Mouse (Mus musculus) neural tube, embryonic 11.5 days (tissue): Measurements from ENCODE around the gene Gbp2b. TPM values are rescaled to one million over a fixed set of nuclear protein-coding genes. Genes with fewer than 3 reads are reported as not detected.
"Not testable (repeated sequence)": the region's sequence is repeated elsewhere in the genome, so short reads cannot be mapped to it uniquely, and the experiment has no call there.

Source experiments
- ATAC-seq: fragments of 200-750 bp; cut with Nextera tagmentation; 2 replicates; pipeline ENCODE4 v1.8.0; 2017; ENCODE audit warnings: moderate number of reproducible peaks, mild to moderate bottlenecking, moderate TSS enrichment, moderate library complexity; ENCODE audit not compliant: insufficient read depth, low FRiP score, low TSS enrichment
- DNase-seq: peaks from one replicate; pipeline ENCODE4 v3.0.0-alpha.2; 2015; ENCODE audit warnings: low spot score
- H3K27ac ChIP-seq: fragments of 300-500 bp; sonication (generic); 2 replicates; pipeline ENCODE4 v1.5.1; 2014; ENCODE audit warnings: low read depth, mild to moderate bottlenecking, low read length
- H3K27me3 ChIP-seq: fragments of 300-500 bp; sonication (generic); 2 replicates; pipeline ENCODE4 v1.6.1; 2014; ENCODE audit warnings: mild to moderate bottlenecking, low read length, mixed read lengths; ENCODE audit not compliant: control insufficient read depth, insufficient read depth
- H3K36me3 ChIP-seq: fragments of 300-500 bp; sonication (generic); 2 replicates; pipeline ENCODE4 v1.6.1; 2014; ENCODE audit warnings: mild to moderate bottlenecking, low read length, moderate library complexity, mixed read lengths; ENCODE audit not compliant: control insufficient read depth, insufficient read depth
- H3K4me1 ChIP-seq: fragments of 300-500 bp; sonication (generic); 2 replicates; pipeline ENCODE4 v1.6.1; 2014; ENCODE audit warnings: low read length, mixed read lengths; ENCODE audit not compliant: control insufficient read depth, insufficient read depth
- H3K4me2 ChIP-seq: fragments of 300-500 bp; sonication (generic); 2 replicates; pipeline ENCODE4 v1.6.1; 2014; ENCODE audit warnings: low read depth, mild to moderate bottlenecking, moderate library complexity
- H3K4me3 ChIP-seq: fragments of 300-500 bp; sonication (generic); 2 replicates; pipeline ENCODE4 v1.5.1; 2014; ENCODE audit warnings: low read depth, low read length
- H3K9ac ChIP-seq: fragments of 300-500 bp; sonication (generic); 2 replicates; pipeline ENCODE4 v1.6.1; 2014; ENCODE audit warnings: mild to moderate bottlenecking, low read length
- H3K9me3 ChIP-seq: fragments of 300-500 bp; sonication (generic); 2 replicates; pipeline ENCODE4 v1.6.1; 2016; ENCODE audit warnings: low read length; ENCODE audit not compliant: control insufficient read depth
- WGBS: fragments of 180-500 bp; shearing (Covaris S2); extraction: QIAGEN DNeasy Blood & Tissue Kit; methylation state at CpG from one replicate; pipeline ENCODE4 v1.1.7; 2014; 5-methylcytosine and 5-hydroxymethylcytosine counted together
- polyA plus RNA-seq: library from polyadenylated mRNA; unstranded; fragments of >200 nt; fragmentation: Nextera tagmentation; extraction: Ambion mirVana; gene quantifications from 2 replicates; pipeline ENCODE4 v1.2.1, GENCODE M21; 2014

Gene Gbp2b
- polyA plus RNA-seq, 1 experiment from 2014 or later = not detected

DNA sequence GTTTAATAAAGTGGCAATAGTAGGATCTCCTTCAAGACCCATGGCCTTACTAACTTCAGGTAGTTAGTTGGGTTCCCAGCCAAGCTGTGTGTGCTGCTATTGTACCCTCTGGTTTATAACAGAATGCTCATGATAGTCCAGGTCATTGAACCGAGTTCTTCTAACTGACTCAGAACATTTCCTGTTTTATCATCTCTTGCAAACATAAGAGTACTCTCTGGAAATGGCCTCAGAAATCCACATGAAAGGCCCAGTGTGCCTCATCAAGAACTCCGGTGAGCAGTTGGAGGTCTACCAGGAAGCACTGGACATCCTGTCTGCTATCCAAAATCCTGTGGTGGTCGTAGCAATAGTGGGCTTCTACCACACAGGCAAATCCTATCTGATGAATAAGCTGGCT, 3.3 kb downstream of the Gbp2b start:
- no peaks in the 10 kb centered on the region for H3K36me3 ChIP-seq
- no peak overlapping the region for H3K9ac ChIP-seq
- H3K27ac ChIP-seq = no peak overlapping the region
- DNase-seq (no peak), ATAC-seq (no peak)
- no peaks in the 10 kb centered on the region for H3K4me1 ChIP-seq
- H3K9me3 ChIP-seq = no peaks in the 10 kb centered on the region
- WGBS = 80% methylated on average over 3 of the region's 3 CpGs
- no peak overlapping the region for H3K4me2 ChIP-seq
- no peaks in the 10 kb centered on the region for H3K27me3 ChIP-seq
- H3K4me3 ChIP-seq = no peak overlapping the region

DNA sequence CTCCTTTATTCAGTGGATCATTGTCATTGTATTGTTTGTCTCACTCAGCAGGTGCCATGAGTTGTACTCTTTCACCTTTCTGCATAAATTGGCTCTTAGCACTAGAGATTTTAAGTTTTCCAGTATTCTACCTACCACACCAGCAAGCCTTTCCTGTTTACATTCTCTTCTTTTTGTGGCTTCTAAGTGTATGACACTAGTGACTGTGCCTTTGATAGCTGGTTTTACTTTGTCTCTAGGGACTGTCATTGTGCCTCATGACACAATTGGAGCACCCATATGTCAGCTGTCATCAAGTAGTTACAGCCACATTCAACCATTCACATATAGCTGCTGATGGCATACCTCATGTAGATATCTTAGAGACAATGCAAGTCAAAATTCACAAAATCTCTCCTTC, 7.0 kb downstream of the Gbp2b start:
- no peak for DNase-seq
- H3K4me3 ChIP-seq = no peak overlapping the region
- no peak for ATAC-seq
- no peaks in the 10 kb centered on the region for H3K9me3 ChIP-seq
- no peaks in the 10 kb centered on the region for H3K36me3 ChIP-seq
- H3K9ac ChIP-seq = no peak overlapping the region
- no peak overlapping the region for H3K4me2 ChIP-seq
- H3K27ac ChIP-seq = no peak overlapping the region
- no peaks in the 10 kb centered on the region for H3K27me3 ChIP-seq
- H3K4me1 ChIP-seq = no peaks in the 10 kb centered on the region

DNA sequence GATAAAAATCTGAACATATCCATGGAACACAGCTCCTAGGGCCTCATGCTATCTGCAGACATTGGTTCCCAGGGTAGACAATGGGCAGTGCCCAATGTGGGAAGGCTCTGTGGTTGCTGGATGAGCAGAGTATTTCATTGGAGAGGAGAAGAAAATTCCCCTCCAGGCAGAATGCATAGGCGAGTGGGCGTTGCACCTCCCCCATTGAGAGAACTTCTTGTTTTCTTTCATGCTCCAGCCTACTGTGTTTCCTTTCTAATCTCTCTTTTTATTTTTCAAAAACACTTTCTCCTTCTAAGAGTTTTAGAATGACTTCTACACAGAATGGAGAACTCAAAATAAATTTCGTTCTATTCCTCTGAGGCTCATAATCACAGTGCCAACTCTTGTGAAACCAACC, 24.0 kb downstream of the Gbp2b start:
- no peak for DNase-seq
- no peak for ATAC-seq
- no peak overlapping the region for H3K9ac ChIP-seq
- no peaks in the 10 kb centered on the region for H3K4me1 ChIP-seq
- WGBS = 90% methylated on average over 3 of the region's 3 CpGs
- H3K4me2 ChIP-seq = no peak overlapping the region
- no peaks in the 10 kb centered on the region for H3K9me3 ChIP-seq
- H3K27me3 ChIP-seq = no peaks in the 10 kb centered on the region
- no peak overlapping the region for H3K4me3 ChIP-seq
- H3K36me3 ChIP-seq = no peaks in the 10 kb centered on the region
- H3K27ac ChIP-seq = no peak overlapping the region

DNA sequence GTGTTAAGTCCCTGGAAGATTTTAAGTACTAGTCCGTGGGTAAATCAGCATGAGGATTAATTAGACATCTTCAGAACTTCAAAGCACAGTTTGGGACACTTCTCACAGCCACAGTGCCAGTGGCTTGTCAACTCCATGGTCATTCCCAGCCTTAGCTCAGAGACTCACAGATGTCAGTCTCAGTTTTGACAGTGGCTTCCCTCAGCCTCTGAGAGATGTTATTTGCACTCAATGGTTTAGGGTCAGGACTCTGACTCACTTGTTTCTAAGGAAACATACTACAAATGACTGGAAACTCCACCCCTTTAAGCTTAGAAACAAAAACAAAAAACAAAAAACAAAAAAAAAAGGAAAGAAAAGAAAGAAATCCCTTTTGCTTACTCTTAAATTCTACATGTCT, 25.0 kb downstream of the Gbp2b start:
- no peaks in the 10 kb centered on the region for H3K36me3 ChIP-seq
- DNase-seq (no peak), ATAC-seq (no peak)
- no peak overlapping the region for H3K4me2 ChIP-seq
- no peak overlapping the region for H3K27ac ChIP-seq
- no peaks in the 10 kb centered on the region for H3K9me3 ChIP-seq
- H3K9ac ChIP-seq = no peak overlapping the region
- H3K4me1 ChIP-seq = no peaks in the 10 kb centered on the region
- H3K4me3 ChIP-seq = no peak overlapping the region
- WGBS = 59% methylated on average over 1 of the region's 1 CpGs
- no peaks in the 10 kb centered on the region for H3K27me3 ChIP-seq

DNA sequence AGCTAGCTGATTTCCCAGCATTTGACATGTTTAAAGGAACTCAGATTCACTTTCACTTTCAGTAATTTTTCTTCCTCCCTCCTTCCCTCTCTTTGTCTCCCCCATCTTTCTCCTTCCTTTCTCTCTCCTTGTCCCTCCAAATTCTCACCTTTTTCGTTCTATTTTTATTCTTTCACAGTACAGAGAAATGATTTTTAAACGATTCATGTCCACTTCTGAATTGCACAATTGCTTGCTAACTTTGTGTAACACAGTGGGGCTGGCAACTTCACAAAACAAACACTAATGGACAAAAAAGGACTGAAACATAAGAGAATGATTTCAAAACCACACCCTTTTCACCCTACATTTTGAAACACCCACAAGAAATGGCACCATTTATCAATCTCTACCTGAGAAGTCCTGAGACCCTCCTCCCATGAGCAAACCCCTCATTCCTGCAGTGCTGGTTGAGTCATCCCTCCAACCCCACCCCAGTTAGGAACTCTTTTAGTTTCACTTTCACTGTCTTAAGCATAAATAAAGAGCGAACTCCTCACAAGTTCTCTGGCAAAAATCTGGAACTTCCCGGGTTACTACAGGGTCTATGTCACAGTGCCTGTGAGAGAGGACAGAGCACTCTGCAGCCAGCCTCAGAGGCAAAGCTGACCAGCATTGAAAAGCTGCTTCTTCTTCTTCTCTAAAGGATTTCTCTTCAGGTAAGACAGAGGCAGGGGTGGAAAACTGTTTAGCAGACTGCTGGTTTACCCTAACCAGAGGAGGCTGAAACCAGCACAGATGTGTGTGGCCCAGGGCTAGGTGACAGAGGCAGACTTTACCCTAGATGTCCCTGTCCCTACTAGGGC, 25.7 kb downstream of the Gbp2b start, which contains the start of gene Gbp2:
Gbp2 (plus strand) TSS at position 492 of the 845 bp plus-strand sequence.
- H3K4me3 ChIP-seq = no peak within 1 kb of the TSS
- WGBS = 81% methylated on average over 4 of the region's 4 CpGs

DNA sequence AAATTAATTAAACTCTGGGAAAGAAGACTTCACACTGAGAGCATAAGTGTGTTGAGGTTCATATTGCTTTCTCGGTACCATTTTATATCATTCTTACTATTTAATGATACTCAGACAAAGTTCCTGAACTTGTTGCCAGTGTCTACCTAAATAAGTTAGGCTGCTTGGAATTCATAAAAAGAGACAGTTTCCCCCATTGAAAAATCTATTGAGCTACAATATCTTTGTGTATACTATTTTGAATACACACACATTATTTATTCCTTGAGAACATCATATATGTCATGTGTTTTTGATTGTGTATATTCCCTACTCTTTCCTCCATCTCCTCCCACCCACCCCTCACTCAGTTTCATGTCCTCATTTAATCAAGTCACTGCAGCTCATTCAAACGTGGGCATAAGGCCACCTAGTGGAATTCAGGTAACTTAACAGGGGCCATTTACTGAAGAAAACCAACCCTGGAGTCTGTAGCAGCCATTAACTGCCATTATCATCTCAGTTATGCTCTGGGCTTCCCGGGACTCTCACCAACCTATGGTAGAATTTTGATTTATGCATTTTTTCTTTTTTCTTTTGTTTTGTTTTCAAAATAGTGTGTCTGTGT, 26.4 kb downstream of the Gbp2b start:
- 57% methylated on average over 3 of the region's 3 CpGs for WGBS
- H3K36me3 ChIP-seq = no peaks in the 10 kb centered on the region
- H3K9me3 ChIP-seq = no peaks in the 10 kb centered on the region
- DNase-seq = no peak
- H3K4me3 ChIP-seq = no peak overlapping the region
- H3K4me1 ChIP-seq = no peaks in the 10 kb centered on the region
- no peaks in the 10 kb centered on the region for H3K27me3 ChIP-seq
- H3K4me2 ChIP-seq = no peak overlapping the region
- no peak overlapping the region for H3K9ac ChIP-seq
- ATAC-seq = no peak
- no peak overlapping the region for H3K27ac ChIP-seq

More for the DNA sequence above, 25.7 kb downstream of the Gbp2b start, which contains the start of gene Gbp2:
- no peaks in the 10 kb centered on the region for H3K9me3 ChIP-seq
- no peaks in the 10 kb centered on the region for H3K4me1 ChIP-seq
- no peaks in the 10 kb centered on the region for H3K36me3 ChIP-seq
- H3K9ac ChIP-seq = no peak within 1 kb of the TSS
- no peak within 1 kb of the TSS for H3K27ac ChIP-seq
- ATAC-seq (no peak), DNase-seq (no peak)
- no peaks in the 10 kb centered on the region for H3K27me3 ChIP-seq
- no peak within 1 kb of the TSS for H3K4me2 ChIP-seq

DNA sequence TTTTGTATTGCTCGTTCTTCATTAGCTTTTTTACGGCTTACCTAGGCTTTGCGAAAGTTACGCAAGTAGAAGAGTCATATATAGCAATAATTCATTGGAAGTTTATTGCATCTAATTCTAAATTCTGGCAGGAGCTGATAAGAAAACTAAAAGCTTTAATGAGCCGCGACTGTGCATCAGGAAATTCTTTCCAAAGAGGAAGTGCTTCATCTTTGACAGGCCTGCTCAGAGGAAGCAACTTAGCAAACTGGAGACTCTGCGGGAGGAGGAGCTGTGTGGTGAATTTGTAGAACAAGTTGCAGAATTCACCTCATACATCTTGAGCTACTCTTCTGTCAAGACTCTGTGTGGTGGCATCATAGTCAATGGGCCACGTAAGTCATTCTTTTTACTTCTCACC, 35.7 kb downstream of the Gbp2b start:
- Histone ChIP-seq H3K27ac (no peak overlapping the region), H3K4me3 (no peak overlapping the region), H3K4me1 (no peaks in the 10 kb centered on the region), H3K9me3 (no peaks in the 10 kb centered on the region), H3K9ac (no peak overlapping the region), H3K36me3 (no peaks in the 10 kb centered on the region), H3K4me2 (no peak overlapping the region), H3K27me3 (no peaks in the 10 kb centered on the region)
- ATAC-seq (no peak), DNase-seq (no peak)
- 85% methylated on average over 8 of the region's 8 CpGs for WGBS

DNA sequence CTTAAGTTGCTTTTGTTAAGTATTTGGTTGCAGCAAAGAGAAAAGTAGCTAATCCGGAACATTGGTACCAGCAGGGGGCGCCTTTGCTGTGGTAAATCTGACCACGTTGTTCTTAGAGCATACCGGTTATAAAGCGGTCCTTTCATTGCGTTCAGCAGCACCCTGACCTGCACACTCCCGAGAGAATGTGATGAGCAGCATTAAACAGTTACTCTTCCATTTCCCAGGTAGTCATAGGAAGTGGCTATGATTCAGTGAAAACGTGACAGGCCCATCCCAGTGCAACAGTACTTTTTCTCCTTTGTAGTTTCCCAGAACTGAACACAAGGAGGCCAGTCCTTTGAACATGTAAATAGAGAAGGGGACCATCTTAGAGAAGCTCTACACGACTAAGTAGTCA, 45.6 kb downstream of the Gbp2b start:
- no peaks in the 10 kb centered on the region for H3K4me1 ChIP-seq
- no peaks in the 10 kb centered on the region for H3K9me3 ChIP-seq
- DNase-seq (peak; percentile 73), ATAC-seq (peak; percentile 68; the same call in 1 of the 2 replicates)
- H3K27ac ChIP-seq = no peak overlapping the region
- no peak overlapping the region for H3K4me3 ChIP-seq
- H3K27me3 ChIP-seq = no peaks in the 10 kb centered on the region
- H3K36me3 ChIP-seq = no peaks in the 10 kb centered on the region
- 6% methylated on average over 9 of the region's 9 CpGs for WGBS
- H3K4me2 ChIP-seq = no peak overlapping the region; the same call in 1 of the 2 replicates
- no peak overlapping the region for H3K9ac ChIP-seq

DNA sequence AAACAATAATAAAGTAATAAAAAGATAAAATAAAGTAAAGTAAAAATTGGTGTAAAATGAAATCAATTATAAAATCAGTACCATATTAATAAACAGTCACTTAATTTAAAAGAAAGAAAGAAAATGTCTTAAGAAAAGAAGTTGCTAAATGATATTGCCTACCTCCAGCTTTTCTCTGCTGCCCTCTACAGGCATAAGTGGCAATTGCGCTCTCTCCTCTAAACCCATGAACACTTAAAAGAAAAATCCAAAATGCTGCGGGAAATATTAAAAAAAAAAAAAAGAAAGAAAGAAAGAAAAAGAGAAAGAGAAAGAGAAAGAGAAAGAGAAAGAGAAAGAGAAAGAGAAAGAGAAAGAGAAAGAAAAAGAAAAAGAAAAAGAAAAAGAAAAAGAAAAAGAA, 51.3 kb downstream of the Gbp2b start:
- not testable (repeated sequence) for H3K27me3 ChIP-seq, ATAC-seq, H3K9ac ChIP-seq, H3K4me3 ChIP-seq, H3K4me2 ChIP-seq, H3K27ac ChIP-seq, H3K9me3 ChIP-seq, H3K4me1 ChIP-seq, H3K36me3 ChIP-seq
- 18% methylated on average over 2 of the region's 2 CpGs for WGBS
- DNase-seq = peak; percentile 59
